Comparison of ENCODE assay signal across 23 mouse cellular contexts in the genomic region with DNA sequence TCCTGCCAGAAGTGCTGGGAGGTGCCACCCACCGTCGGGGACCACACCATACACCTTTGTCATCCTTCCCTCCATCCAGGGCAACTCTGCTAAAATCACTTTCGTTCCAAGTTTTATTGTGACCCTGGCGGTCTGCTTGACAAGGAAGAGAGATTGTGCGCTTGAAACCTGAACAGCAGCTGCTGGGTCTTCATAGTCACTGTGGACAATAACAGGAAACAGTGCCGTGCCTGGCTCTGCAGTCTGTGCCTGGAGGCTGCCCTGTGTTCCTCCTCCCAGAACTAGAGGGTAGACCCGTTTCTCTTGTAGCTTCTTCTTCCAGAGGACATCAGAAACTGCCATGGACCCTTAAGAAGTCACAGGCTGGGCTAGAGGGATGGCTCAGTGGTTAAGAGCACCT.
DNase-seq lines count a peak whose midpoint lies in the region; ATAC-seq and TF ChIP-seq lines count a peak whose summit lies in the region.
"Had no signal": no experiment of that assay in that cellular context is flagged by ENCODE, and none has a peak within 500 bp of the region (broad histone marks: within the 10 kb centered on the region; RNA-seq: fewer than 3 reads in every experiment).

No protein-coding gene starts in this region.

- no peak for TF ChIP-seq CTCF in intestine, postnatal 0 days (IDR thresholded peaks at IDR 0.05; ENCODE audit: low read depth)

- no peak overlapping the region; the same call in 1 of the 2 replicates for H3K4me2 ChIP-seq in intestine, postnatal 0 days (replicated peaks; ENCODE audit: low read depth)
- H3K4me2 ChIP-seq in intestine, embryonic 16.5 days (ENCODE audit: low read depth, low read length): no peak overlapping the region
- H3K4me2 ChIP-seq: embryonic facial prominence, embryonic 15.5 days; hindbrain, embryonic 14.5 days had no signal

- no peak overlapping the region for H3K4me3 ChIP-seq in intestine, postnatal 0 days (ENCODE audit: low read depth, low read length)
- no peak overlapping the region for H3K4me3 ChIP-seq in intestine, embryonic 16.5 days (ENCODE audit: low read length)
- H3K4me3 ChIP-seq: embryonic facial prominence, embryonic 15.5 days; erythroblast, embryonic 14.5 days; forebrain, embryonic 10.5 days; heart, embryonic 10.5 days; hindbrain, embryonic 10.5 days had no signal

- H3K9me3 ChIP-seq in intestine, postnatal 0 days (ENCODE audit: control insufficient read depth): no peaks in the 10 kb centered on the region
- no peaks in the 10 kb centered on the region for H3K9me3 ChIP-seq in intestine, embryonic 16.5 days (ENCODE audit: control insufficient read depth, low read length)
- H3K9me3 ChIP-seq: embryonic facial prominence, embryonic 15.5 days; forebrain, embryonic 10.5 days; G1E; heart, embryonic 10.5 days; hindbrain, embryonic 10.5 days had no signal

- no peaks in the 10 kb centered on the region for H3K27me3 ChIP-seq in intestine, postnatal 0 days (replicated peaks; ENCODE audit: control insufficient read depth, insufficient read depth, low read length)
- H3K27me3 ChIP-seq in intestine, embryonic 16.5 days (replicated peaks; ENCODE audit: control insufficient read depth, insufficient read depth, low read length): no peaks in the 10 kb centered on the region
- H3K27me3 ChIP-seq: embryonic facial prominence, embryonic 15.5 days had no signal

- DNase-seq in lung, postnatal 10 days: peak; percentile 5
- DNase-seq in lung, postnatal 25 days (ENCODE audit: low spot score): no peak
- peak; percentile 59 for DNase-seq in induced T-regulatory cell, adult 2 months (ENCODE audit: low read depth)
- no peak for DNase-seq in urinary bladder, adult 18-20 months (ENCODE audit: low spot score in 2 of 2)
- DNase-seq: adrenal gland, adult 8-10 months; adrenal gland, postnatal 36 days; cerebellum, adult 2 months; cerebellum, postnatal 10 days; embryo, embryonic 11 days; gastrocnemius, postnatal 10 days; heart, adult 18-20 months; heart, postnatal 10 days had no signal

- H3K36me3 ChIP-seq in intestine, postnatal 0 days (ENCODE audit: control insufficient read depth, insufficient read depth): no peaks in the 10 kb centered on the region
- no peaks in the 10 kb centered on the region for H3K36me3 ChIP-seq in intestine, embryonic 16.5 days (ENCODE audit: control insufficient read depth, insufficient read depth, low read length)
- H3K36me3 ChIP-seq: embryonic facial prominence, embryonic 15.5 days; forebrain, embryonic 10.5 days; G1E; heart, embryonic 10.5 days; hindbrain, embryonic 10.5 days had no signal

- peak; percentile 57 for ATAC-seq in intestine, postnatal 0 days
- no peak; the same call in 1 of the 2 replicates for ATAC-seq in intestine, embryonic 16.5 days
- peak; percentile 54; the same call in 1 of the 2 replicates for ATAC-seq in common myeloid progenitor, adult 5-6 weeks (replicated peaks; ENCODE audit: low read depth, poor library complexity, severe bottlenecking)
- ATAC-seq: forebrain, embryonic 16.5 days had no signal

- H3K4me1 ChIP-seq in intestine, postnatal 0 days (replicated peaks; ENCODE audit: control insufficient read depth, insufficient read depth, low read length): 0 out of 2 replicates have a peak, but pooled peaks cover 5% of the 10 kb centered on the region
- peaks cover 8% of the 10 kb centered on the region for H3K4me1 ChIP-seq in intestine, embryonic 16.5 days (ENCODE audit: control insufficient read depth, insufficient read depth, low read length)
- H3K4me1 ChIP-seq: forebrain, embryonic 10.5 days; hindbrain, embryonic 10.5 days had no signal

- no peak overlapping the region for H3K9ac ChIP-seq in intestine, postnatal 0 days (ENCODE audit: low read depth, low read length)
- no peak overlapping the region for H3K9ac ChIP-seq in intestine, embryonic 16.5 days (ENCODE audit: low read depth, low read length)
- H3K9ac ChIP-seq: embryonic facial prominence, embryonic 15.5 days; hindbrain, embryonic 14.5 days had no signal

- H3K27ac ChIP-seq in intestine, postnatal 0 days (ENCODE audit: low read depth, low read length): no peak overlapping the region
- no peak overlapping the region for H3K27ac ChIP-seq in intestine, embryonic 16.5 days (ENCODE audit: low read length)
- H3K27ac ChIP-seq: embryonic facial prominence, embryonic 15.5 days; forebrain, embryonic 10.5 days; heart, embryonic 10.5 days; hindbrain, embryonic 10.5 days; hindbrain, embryonic 14.5 days had no signal

- 34% methylated on average over 7 of the region's 7 CpGs for WGBS in intestine, postnatal 0 days
- WGBS in intestine, embryonic 16.5 days: 48% methylated on average over 7 of the region's 7 CpGs

Comparison
In these comparisons a context has a peak if more than half of its experiments do, and no peak if none do; other contexts are left out.
1. DNase-seq: peak in lung, postnatal 10 days (single experiment) and induced T-regulatory cell, adult 2 months (single experiment); none in lung, postnatal 25 days (single experiment) and urinary bladder, adult 18-20 months (0 of 2).